Mouse (Mus musculus) hindlimb bud, embryonic 11.5 days (tissue): ENCODE results near the gene Nup93.

Source experiments
- DNase-seq: peaks from one replicate; pipeline ENCODE4 v3.0.0-alpha.2; 2012; ENCODE audit warnings: low read depth, low spot score; ENCODE audit errors: extremely low spot score

Nup93 gene

DNA sequence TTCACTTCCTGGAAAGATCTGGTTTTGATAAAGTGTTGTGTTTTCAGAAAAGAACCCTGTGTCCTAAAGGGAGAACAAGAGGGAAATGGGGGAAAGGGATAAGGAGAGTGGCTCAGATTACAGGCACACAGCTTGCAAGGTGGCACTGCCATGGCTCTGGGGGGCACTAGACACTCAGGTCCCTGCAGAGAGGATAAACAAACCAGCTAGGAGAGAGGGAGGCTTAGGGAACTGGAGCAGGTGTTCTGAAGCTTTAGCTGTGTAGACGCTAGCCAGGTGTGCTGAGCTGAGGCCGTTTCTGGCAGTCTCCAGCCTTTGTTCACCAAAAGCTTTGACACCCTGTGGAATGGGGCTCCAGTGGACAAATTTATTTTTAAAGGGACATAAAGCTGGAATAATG, 99.7 kb downstream of the Nup93 start:
- DNase-seq = no peak

DNA sequence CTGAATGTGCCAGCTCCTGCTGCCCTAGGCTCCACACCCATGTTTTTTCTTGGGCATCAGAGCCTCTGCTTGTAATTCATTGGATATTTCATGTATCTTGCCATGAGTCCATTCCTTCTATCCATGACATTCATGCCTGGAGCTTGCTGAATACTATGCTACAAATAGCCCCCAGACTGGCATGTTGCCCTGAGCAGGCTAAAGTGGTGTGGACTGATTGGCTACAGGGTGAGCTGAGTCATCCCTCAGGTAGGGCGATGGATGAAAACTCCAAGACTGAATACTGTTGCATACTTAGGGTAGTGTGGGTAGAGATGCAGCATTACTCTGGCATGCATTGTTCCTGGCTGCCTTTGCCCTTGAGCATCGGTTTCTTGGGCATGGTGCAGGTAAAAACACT, 102.9 kb downstream of the Nup93 start:
- no peak for DNase-seq

DNA sequence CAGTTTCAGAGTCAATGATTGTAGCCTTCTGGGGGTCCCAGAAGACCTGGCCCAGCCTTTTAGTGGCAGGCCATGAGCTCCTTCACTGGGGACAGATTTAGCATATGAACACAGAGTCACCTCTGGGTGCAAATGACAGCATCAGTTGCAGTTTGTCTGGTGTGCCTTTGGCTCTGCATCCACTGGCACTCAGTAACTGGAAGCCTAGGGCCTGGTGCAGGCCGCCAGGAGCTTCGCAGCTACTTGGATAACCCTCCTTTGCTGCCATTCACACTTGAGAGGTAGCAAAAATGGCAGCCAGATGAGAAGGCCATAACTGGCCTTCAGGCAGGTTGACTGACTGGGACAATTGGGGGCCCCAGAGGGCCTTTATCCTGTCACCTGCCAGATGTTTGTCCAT, 103.3 kb downstream of the Nup93 start:
- DNase-seq = no peak

DNA sequence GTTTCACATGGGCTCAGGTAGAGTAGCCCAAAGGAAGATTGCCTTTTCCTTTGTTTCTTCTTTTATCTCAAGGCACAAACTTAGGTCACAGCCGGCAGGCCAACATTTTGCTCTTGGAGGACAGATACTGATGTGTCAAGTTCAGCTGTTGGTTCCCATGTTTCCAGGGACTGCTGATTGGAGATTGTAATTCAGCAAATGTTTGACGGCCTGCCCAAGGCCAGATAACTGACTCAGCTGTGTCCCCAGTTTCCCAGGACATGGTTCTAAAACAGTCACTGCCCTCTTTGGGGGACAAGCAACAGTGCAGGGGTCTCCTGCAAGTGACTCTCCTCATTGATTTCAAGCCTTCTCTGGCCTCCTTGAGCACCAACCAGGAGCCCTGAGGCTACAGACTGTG, 105.7 kb downstream of the Nup93 start:
- no peak for DNase-seq

DNA sequence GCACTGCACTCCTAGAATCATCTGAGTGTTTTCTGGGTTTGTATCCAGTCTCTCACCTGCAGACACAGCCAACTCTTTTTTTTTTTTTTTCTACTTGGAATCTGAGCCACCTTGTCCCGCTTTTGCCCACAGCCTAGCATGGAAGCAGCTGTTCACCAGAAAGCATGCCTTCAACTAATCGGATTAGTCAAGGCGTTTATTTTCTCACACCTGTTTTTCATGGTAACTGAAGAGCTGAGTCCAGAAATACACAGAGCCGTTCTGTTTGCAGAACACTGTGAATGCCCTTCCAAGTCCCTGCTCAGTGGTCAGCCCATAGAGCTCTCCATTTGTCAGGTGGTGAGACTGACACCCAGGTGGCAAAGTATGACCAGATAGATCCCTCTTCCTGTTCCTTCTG, 107.7 kb downstream of the Nup93 start:
- DNase-seq = no peak

DNA sequence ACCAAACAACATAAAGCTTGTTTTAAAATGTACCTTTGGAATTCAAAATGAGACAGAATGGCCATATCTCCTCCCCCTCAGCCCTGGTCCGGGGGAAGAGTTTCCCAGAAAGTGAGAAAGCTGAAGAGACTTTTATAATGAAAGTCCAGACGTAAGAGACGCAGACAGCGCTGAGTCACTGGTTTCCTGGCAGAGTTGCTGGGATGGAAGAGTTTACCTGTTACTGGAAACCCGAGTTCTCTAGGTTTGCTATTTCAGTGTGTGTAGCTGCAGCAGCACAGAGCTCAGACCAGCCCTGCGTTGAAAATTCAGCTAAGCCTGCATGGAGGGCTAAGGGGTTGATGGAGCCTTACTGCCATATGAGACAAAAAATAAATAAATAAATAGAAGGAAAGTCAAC, 108.7 kb downstream of the Nup93 start:
- no peak for DNase-seq

DNA sequence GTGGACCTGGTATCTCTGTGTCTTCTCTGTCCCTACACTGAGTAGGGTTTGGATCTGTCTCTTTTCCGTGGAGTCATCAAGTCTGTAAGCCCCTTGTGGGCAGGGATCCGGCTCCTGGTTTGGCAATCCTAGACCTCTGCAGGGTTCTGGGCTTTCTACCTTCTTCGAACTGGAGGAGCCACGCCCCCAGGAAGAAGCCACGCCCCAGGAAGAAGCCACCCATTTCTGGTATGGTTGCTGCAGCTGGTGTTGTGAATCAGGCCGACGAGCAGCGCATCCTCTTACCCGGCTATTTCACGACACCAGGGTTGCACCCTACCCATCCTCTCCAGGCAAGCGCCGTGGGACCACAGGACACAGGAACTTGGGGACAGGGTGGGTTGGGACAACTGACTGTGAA, 109.7 kb downstream of the Nup93 start:
- DNase-seq = no peak

DNA sequence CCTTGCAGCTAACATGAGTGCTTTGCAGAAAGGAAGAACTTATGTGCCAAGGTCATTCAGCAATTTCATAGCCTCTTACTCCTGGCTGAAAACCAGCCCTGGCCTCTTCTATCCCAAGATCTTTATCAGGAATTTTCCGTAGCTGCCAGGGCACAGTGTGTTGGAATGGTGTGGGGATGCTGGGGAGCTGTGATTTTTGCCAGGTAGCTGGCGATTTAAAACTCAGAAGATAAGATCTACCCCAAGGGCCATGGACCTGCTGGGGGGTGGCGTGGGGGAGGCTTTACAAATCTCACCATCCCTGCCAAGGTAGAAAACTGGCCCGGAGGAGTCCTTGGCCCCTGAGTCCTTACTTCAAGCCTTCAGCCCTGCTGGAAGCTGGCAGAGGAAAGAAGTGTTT, 111.7 kb downstream of the Nup93 start:
- no peak for DNase-seq

DNA sequence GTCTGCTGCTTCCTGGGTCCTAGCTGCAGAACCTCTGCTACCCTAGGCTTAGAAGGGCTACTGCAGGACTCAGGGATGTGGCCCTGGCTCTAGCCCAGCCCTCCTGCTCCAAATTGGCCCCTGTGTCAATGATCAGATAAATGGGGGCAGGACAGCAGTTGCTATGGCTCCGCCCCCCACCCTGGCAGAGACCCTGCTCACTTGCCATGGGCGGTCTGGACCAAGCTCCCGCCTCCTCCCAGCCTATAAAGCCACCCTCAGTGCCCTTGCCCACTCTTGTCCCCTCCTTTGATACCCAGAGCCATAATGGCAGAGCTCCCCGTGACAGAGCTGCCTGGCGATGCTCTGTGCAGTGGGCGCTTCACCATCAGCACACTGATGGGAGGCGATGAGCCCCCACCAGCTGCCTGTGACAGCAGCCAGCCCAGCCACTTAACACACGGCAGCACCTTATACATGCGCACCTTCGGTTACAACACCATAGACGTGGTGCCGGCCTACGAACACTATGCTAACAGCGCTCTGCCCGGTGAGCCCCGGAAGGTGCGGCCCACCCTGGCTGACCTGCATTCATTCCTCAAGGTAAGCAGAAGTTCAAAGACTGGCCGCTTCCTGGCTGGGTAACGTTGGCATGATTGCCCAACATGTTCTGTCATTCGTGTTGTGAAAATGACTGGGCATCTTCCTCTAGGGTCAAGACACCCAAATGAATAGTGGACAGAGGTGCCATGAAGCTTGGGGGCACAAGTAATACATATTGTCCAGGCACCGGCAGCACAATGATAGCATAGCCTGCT, 114.8 kb downstream of the Nup93 start, which contains the start of gene Slc12a3:
Gene Slc12a3, plus strand, starts transcription at position 270 of the 797 bp plus-strand sequence.
- no peak for DNase-seq

DNA sequence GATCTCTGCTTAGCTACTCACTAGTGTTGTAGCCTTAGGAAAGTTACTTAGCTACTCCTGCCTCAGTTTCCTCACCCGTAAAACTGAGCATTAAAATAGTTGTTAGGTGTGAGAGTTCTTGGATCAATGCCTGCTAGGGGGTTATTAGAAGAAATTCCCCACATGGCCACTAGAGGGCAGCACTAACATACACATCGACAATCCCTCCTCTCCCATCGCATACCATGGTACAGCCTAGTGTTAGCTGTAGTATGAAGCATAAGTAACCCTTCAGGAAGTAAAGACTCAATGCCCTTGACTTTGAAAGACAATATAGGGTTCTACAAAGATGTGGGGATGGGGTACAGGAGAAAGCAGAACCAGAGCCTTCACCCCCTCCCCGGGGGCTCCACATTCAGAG, 116.4 kb downstream of the Nup93 start:
- peak; percentile 60 for DNase-seq

DNA sequence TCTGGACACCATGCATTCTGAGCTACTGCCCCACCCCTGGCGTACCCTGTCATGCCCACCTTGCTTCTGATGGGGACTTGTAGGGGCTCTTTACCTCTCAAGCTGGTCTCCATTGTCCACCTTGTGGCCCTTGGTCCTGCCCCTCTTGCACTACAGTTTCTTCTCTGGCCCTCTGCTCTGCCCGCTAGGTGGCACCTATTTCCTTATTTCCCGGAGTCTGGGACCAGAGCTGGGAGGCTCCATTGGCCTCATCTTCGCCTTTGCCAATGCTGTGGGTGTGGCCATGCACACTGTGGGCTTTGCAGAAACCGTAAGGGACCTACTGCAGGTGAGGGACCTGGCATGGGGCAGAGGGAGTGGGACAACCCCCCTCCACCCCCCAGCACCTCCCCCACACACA, 119.0 kb downstream of the Nup93 start:
- no peak for DNase-seq

DNA sequence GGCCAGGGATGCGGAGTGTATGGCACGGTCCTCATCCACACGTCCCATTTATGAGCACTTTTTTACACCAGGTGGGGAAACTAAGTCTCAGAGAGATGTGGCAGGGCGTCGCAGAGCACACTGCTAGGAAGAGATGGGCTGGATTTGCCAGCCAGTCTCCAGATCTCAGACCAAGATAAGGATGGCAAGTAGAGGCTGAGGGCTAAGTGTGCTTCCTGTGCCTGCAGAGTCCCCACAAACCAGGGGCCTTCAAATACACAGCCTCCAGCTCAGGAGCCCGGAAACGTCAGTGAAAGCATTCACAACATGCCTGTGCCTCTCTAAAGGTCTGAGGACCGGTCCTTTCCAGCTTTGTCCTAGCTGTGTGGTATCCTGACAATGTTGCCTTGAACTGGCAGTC, 123.2 kb downstream of the Nup93 start:
- DNase-seq = no peak

DNA sequence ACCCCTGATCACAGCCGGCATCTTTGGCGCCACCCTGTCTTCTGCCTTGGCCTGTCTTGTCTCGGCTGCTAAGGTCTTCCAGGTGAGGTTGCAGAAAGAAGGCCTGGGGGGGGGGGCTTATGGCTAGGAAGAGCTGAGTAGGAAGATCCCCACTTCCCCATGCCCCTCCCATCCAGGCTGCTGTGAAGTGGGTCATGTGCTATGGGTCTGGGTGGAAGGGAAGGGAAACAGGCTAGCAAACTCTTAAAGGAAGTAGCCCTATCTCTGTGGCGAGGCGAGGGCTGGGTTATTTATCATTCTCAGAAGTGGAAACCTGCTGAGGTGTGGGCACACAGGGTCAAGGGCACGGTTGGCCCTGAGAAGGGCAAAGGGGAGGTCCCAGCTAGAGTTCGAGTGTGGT, 126.4 kb downstream of the Nup93 start:
- DNase-seq = no peak

DNA sequence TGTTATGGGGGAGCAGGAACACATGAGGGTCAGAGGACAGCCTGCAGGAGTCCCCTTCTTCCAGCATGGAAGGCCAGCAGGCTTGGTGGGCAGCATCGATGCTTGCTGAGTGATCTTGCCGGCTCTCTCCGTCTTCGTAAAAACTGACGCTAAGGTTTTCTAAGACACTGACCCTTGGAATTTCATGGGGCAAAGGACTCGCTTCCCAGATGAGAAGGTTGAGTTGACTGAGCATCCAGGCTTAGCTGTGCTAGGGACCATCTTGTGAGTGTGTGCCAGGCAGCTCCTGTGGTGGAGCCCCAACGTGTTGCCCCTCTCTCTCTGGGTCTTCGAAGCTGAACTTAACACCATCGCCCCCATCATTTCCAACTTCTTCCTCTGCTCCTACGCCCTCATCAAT, 128.3 kb downstream of the Nup93 start:
- DNase-seq = no peak

DNA sequence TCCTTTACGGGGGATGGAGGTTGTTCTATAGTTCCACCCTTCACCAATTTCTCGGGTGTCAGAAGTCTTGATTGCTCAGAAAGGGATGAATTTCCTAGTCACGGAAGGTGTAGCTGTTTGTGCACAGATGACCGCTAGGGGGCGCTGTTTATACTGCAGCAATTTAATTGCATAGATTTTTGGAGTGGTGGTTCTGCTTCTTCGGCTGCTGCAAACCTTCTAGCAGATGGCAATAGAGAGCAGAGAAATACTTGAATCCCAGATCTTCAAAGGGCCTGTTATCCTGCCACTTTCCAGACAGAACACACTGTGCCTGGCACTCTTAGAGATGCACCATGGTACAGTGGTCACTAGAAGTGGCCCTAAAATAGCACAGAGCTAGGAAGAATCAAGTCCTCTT, 128.9 kb downstream of the Nup93 start:
- peak; percentile 35 for DNase-seq

DNA sequence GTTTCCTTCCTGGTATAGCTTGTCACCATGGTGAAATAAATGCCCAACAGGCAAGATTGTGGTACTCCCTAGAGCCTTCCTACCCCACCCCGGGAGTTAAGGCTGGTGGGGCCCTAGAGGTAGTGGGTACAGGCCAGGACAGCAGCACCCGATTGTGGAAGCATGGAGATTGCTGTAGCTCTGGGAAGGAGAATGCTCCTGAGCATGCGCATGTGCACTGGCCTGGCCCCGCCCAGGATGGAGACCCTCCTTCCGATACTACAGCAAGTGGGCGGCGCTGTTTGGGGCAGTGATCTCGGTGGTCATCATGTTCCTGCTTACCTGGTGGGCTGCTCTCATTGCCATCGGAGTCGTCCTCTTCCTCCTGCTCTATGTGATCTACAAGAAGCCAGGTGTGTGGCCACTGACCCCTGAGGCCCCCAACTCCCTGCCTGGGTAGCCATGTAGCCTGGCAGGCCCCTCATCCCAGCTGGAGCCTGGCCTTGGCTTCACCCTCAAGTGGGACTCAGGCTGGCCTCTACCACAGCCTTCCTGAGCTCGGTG, 129.5 kb downstream of the Nup93 start:
- no peak for DNase-seq

DNA sequence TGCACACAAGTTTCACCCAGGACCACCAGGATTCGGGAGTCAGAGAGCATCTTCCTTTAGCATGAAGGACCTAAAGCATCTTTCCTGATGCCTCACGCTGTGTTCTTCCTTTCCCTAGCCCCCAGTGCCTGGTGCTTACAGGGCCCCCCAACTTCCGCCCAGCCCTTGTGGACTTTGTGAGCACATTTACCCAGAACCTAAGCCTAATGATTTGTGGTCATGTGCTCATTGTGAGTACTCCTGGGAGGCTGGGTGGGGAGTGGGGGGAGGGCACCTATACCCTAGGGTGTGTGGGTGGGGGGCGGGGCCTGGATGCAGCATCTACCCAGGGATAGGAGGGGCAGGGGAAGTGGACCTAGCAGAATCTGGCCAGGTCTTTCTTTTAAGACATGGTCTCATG, 131.3 kb downstream of the Nup93 start:
- DNase-seq = no peak

DNA sequence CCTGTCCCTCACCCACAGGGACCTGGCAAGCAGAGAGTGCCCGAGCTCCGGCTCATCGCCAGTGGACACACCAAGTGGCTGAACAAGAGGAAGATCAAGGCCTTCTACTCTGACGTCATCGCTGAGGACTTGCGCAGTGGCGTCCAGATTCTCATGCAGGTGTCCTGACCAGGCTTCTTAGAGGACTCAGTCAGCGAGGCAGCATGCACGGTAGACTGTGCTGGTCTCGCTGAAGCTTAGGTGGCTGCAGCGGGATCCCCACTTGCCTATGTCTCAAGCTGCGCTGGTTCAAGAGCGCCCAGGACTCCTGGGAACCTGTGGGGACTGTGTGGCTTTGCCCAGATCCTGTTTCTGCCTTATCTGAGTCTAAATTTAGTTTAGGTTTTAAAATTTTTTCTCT, 131.9 kb downstream of the Nup93 start:
- DNase-seq = no peak

DNA sequence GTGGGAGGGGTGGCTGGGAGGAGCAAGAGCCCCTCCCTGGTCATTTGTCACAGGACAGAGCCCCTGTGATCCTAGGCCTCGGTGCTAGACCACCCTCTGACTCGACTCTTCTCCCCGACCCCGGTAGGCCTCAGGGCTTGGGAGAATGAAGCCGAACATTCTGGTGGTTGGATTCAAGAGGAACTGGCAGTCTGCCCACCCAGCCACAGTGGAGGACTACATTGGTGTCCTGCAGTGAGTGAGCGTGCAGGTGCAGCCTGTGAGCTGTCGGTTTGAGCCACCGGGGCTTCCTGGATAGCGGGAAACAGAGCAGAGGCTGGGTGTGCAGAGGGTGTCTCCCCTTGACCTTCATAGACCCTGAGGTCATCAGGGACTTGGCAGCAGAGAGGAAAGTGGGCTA, 134.1 kb downstream of the Nup93 start:
- no peak for DNase-seq

DNA sequence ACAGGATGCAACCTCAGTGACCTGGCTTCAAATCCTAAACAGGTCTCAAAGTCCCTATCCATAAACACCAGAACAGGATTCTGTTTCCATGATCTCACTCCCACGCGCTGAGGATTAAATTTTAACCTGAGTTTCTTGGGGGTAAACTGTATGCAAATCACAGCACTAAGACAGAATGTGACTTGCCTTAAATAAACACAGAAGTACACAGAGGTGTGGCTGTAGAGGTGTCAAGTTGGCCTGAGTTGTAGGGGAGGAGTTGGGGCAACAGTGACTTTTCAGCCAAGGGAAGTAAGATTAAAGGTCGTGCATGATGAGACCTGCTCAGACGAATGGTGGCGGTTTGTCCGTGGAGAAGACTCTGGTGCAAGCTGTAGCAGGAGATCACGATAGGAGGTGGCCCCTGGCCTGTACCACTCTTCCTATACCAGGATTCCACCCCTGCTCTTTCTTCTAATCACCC, 139.7 kb downstream of the Nup93 start:
- DNase-seq = no peak

DNA sequence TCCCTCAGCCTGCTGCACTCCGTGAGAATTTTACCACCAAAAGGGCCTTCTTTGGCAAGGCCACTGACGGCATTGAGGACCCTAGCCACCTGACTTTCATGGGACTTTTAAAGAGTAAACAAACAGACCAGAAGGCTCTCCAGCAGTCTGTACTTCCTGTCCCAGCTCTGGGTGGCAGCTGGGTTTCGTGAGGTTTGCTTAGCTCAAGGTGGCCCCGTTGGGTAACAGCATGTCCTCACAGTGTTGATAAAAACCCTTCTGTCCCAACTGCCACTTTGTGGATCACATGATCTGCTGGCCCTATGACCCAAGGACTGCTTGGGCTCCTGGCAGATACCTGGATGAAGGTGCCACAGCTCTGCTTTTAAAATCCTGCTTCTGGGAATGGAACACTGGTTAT, 140.2 kb downstream of the Nup93 start:
- no peak for DNase-seq

DNA sequence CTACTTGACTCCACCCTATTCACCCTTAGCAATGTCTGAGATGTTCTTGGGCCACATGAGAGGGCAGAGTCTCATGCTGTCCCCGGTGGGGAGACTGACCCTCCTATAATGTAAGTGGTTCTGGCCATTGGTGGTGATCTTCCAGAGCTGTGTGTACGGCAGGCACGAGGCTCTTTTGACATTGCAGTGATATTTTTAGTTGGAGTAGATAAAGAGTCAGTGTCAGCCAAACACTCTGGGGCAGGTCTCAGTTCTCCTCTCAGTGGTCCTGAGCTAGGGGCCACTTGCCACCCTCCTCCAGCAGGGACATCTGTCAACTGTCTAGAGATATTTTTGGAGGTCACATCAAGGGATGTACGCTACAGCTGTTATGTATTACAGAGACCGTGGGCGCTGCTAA, 142.9 kb downstream of the Nup93 start:
- no peak for DNase-seq

DNA sequence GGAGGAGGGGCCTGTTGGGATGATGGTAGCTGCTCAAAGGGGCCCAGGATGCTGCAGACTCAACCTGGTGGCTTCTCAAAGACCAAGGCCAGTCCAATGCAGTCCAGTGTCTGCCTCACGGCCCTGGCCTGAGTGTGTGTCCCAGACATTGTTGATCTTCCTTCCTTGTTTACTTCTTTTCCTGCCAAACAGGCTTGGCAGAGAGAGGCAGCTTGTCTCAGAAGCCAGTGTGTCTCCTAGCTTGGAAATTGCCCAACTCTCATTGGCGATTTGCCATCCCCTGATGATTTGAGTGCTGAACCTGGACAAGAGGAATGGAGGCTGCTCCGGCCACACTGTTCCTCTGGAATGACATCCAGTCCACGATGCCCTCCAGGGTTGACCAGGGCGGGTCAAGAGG, 144.2 kb downstream of the Nup93 start:
- no peak for DNase-seq
